Mouse (Mus musculus) urinary bladder, adult 18-20 months (tissue): ENCODE results near the gene Psma3.

Experiments used
- DNase-seq, 2 experiments: peaks; one replicate each; pipeline ENCODE4 v3.0.0; 2022; ENCODE audit warnings: low spot score in 2 of 2, mixed read lengths in 2 of 2

Gene Psma3

DNA sequence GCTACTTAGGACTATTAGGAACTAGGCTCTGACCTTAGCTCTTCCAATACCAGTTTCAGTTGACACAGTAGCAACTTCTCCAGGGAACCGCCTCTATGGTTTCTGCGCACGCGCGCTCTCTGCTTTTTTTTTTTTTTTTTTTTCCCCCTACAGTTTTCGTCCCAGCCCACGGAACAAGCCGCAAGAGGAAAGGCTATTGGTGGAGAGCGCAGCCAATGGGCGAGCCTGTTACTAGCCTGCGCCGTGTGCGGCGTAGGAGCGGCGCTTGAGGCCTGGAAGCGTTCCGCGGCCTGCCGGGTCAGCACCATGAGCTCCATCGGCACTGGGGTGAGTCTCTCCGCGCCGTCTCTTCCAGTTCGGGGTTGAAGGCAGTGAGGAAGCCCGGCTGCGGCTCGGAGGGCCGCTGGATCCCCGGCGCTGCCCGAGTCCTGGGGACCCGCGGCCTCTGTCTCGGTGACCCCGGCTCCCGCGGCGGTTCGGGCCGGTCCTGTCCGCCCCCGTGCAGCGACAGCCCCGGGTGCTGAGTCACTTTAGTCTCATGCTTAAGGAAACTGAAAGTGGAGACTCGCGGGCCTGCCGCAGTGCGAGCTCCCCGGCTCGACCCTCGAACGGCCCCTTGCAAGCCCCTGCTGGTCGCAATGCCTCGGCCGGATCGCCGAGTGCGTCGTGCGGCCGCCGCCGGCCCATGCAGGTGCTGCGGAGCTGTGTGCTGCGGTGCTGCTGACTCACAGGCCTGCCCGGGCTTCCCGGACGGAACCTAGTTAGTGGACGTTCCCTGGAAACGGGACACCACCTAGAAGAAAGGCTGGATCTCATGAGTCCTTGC, at the start of gene Psma3:
Gene Psma3, plus strand, starts transcription at position 181 of the 826 bp plus-strand sequence.
- peak; percentile 82 to 86 for DNase-seq

DNA sequence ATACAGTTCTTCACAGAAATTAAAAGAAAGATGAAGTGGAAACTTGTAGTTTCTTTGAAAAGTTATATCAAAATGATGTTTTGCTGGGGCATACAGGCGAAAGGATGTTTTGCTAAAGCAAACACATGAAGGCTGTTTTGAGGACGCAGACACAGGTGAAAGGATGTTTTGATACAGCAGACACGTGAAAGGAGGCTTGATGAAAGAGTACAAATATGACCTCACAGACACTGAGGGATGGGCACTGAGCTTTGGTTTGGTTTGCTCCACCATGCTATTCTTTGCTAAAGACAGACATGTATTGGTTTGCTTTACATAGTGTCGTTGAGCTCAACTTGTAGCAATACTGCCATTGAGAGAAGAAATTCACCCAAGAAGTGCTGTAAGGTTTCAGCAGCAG, 44.6 kb upstream of the Psma3 start:
- DNase-seq: no peak

DNA sequence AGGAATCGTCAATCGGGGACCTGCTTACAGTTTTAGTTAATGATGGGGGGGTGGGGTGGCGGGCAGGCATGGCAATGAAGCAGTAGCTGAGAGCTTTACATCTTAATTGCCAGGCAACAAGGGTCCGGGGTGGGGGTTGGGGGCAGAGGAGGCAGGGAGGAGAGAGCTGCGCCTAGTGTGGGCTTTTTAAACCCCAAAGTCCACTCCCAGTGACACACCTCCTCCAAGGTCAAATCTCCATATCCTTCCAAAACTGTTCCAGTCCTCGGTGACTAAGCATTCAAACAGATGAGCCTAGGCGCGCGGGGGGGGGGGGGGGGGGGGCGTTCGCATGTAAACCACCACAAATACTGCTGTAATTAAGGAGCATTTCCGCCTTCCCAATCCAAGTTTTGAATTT, 37.3 kb upstream of the Psma3 start:
- DNase-seq: no peak

DNA sequence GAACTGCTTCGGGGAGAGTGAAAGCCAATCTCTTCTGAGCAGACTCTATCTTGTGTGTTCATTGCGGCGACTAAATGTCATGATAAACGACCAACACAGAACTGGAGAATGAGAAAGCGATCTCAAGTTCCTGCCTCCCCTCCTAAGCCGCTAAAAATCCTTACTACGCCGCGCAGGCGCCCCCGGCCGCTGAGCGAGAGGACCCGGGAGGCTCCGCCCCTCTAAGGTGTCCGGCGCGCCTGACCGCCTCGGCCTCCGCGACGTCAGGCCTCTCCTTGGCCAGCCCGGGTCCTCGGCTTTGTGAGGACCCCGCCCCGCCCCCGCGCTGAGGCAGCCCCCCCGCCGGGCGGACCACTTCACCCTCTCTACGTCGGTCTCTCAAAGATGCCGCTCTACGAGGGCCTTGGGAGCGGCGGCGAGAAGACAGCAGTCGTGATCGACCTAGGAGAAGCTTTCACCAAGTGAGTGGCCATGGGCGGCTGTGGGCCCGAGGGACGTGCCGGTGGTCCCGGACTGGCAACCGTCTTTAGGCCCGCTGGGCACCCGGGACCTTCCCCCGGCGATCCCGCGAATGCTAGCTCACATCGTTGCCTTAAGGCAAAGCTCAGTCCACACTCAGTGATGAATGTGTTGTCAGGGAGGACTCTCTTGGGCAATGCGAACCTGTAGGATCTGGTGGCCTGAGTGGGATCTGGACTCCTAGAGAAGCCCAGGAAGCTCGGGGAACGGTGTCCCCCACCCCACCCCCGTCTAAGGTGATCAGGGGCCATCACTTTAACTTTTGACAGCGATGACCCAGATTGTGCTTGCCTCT, 36.6 kb upstream of the Psma3 start, which contains the start of gene Actr10:
Gene Actr10, plus strand, starts transcription at position 287 of the 814 bp plus-strand sequence.
- DNase-seq: peak; percentile 82 to 87

DNA sequence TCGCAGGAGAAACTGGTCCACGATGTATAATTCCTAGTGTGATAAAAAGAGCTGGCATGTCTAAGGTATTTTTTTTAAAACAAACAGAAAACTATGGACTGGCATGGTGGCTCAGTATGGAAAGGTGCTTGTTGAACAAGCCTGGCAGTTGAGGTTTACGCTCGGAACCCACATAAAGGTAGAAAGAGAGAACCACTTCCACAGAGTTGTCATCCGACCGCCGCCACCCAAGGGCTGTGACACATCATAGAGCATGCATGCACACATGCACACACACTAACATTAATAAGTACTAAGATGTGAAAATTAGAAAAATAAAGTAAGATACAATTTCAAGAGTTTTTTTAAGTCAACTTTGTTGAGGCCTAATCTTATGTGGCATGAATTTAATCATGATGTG, 33.6 kb upstream of the Psma3 start:
- no peak for DNase-seq

DNA sequence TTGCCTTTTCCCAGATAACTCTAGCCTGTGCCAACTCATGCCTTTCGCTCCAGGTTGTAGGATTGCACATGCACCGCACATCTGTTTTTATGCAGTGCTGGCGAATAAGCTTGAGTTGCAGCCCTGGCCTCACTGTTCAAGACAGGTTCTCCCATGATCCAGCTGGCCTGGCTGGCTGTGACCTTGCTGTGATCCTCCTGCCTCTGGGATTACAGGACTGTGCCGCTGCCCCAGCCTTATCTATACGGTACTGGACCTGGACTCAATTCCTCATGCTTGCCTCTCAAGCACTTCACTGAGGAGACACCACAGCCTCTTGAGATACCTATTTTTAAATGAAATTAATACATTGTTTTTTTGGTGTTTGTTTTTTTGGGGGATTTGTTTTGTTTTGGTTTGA, 30.2 kb upstream of the Psma3 start:
- no peak for DNase-seq

DNA sequence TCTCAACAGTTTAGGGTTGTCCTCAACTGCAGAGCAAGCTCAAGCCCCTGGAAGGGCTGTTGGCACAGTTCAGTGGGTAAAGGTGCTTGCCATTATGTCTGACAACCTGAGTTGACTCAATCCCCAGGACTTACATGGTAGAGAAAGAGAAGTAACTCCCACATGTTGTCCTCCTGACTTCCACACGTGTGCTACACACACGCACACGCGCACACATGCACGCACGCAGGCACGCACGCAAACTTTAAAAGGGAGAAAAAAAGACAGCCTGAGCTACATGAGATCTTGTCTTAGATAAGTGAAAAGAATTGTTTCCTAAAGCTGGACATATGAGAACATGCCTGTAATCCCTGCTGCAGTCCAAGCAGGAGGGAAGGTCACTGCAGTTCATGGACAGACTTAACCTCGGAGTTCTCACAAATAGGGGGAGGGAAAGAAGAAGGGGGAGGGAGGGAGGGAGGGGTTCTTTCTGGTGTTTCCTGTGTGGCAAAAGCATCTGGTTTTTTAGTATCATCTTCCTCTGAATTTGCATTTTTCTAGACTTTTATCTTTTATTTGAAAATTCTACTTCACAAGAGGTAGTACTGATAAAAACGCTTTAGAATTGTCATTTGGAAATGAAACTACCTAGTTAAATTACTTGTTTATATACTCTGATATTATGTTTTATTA, 27.7 kb upstream of the Psma3 start:
- no peak for DNase-seq

DNA sequence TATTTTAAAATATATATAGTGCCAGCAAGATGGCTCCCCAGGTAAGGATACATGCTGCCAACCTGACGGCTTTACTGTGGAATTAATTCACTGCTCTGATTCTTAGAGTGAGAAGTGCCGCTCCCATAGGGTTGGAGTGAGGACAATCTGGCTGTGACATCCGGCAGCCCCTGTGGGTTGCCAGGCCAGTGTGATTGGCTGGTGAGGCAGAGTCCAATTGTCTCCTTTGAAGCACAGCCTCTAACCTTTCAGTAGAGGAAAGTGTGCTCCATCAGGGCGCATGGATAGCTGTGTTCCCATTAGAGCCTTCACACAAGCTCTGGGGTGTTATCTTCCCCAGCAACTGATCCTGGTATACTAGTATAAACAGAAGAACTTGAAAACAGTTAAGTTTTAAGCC, 15.8 kb upstream of the Psma3 start:
- DNase-seq: no peak

DNA sequence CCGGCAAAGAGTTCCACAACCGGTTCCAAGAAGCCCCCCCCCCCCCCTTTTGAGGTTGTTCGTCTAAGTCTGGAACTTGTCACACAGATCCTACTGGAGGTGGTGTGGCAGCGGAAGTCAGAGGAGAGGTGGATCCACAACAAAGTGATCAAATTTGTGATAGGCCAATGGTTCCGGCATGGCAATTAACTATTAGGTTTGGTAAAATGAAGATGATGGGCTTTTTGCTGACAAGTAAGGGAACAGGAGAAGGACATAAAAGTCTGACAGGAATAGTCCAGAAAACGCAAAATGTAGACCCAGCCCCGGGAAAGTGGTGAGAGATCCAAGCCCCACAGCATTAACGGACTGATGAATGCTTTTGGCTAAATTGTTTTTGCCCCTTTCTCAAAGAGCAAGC, 6.8 kb upstream of the Psma3 start:
- DNase-seq: no peak

DNA sequence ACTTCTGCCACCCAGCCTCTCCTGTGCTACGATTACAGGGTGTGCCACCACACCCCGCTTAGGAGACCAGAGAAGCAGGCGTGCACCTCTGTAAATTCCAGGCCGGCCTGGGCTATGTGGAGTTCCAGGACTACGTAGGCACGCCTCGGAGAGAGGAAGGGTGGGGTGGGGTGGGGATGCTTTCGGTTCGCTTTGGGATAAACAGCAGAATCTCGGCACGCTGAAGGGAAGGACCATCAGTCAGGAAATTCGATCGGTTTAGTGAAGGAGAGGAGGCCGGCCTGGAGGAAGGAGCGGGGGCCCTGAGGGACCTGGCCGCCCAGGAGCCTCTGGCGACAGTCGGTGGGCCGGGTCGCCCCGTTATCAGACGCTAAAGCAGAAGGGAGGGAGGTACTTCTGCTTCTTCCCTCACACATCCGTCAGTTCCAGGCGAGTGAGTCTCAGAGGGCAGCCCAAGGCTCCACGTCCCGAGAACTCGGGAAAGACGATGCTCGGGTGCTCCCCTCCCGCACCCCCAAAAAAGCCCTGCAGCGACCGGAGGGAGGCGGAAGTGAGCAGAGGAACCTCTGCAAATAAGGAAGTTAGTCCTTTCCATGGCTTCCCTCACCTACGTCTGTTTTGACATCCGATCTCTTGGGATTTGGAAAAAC, 6.2 kb upstream of the Psma3 start:
- DNase-seq: peak; percentile 70 to 79

DNA sequence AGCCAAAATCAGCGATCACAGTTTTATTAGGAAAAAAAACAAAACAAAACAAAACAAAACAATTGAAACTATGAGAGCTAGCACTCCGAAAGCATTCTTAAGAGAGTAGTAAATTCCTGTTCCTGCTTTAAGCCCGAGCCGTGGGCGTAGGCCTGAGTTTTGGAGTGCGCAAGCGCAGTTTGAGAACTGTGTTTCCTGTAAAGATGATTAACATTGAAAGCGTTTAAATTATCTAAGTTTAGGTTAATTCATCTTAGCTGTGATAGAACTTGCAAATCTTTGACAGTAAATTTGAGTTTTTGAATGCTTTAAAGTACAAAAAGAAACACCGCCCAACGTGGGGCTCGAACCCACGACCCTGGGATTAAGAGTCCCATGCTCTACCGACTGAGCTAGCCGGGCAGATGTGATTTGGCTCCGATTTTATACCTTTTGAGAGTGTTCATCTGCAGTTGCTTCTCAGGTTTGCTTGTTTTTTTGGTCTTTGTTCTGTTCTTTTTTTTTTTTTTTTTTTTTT, 5.6 kb upstream of the Psma3 start:
- peak; percentile 78 to 81 for DNase-seq

DNA sequence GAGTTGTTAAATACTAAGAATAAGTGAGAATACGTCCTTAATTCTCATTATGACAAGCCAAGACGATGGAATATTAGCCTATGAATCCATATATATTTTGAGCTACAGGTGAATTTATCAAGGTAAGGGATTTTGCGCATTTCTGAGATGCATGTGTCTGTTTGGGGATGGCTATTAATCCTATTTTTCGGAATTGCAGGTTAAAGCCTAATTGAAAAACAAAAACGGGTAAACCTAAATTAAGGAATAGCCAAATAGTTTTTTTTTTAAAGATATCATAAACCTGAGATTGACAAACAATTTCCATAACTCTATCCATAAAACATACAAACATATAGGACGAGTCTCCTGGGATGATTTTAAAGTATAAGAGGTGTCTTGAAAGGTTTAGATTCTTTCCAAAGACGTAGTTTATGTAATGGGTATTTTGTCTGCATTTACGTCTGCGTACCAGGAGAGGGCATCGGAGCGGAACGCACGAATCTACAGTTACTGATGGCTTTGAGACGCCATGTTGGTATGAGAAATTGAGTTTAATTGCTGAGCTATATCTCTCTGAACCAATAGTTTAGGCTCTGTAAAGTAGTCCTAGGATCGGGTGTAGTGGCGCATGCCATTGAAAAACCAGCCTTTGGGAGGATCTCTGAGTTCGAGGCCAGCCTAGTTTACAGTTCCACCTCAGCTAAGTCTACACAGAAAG, 4.8 kb upstream of the Psma3 start:
- peak; percentile 18 to 40 for DNase-seq

DNA sequence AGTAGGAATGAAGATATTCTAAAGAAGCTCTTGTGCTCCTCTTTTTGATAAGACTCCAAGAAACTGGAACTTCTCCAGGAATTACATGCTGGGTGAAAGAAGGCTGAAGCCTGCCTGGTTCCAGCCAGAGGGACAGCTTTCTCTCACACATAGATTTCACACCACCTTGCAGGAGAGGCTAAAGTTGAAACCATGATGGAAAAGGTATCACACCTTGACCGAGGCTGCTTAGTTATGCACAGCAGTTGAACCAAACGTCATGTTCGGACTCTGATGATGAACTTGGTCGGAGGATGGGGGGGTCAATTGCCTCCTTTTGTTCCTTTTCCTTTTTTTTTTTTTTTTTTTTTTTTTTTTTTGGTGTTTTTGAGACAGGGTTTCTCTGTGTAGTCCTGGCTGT, 590 bp upstream of the Psma3 start:
- no peak for DNase-seq

DNA sequence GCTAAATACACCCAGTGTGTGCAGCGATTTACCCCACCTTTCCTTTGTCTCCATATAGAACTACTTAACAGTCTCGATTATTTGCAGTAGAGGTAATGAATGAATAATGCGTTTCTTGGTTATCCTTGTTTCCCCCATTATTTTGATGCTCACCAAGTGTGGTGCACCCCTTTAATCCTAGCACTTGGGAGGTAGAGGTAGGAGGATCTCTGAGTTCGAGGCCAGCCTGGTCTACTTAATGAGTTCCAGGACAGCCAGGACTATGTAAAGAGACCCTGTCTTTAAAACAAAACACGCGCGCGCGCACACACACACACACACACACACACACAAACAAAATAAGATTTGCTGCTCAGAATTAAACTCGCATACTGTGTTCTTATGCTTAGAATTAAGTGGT, 985 bp downstream of the Psma3 start:
- no peak for DNase-seq

DNA sequence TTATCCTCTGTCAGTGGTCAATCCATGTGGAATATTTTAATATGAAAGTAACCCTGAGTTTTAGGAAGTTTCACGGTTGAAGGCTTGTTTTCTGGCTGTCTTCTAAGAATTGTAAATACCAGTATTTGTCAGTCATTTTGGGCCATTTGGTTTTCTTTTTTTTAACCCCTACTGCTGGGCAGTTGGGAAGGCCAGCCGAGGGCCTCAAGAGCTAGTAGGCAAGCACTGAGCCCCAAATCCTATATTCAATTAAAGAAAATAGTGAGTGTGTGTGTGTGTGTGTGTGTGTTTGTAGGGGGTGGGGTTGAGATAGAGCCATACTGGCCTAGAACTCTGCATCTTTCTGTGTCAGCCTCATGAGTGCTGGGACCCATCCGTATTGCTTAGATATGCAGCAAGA, 1.5 kb downstream of the Psma3 start:
- no peak for DNase-seq

DNA sequence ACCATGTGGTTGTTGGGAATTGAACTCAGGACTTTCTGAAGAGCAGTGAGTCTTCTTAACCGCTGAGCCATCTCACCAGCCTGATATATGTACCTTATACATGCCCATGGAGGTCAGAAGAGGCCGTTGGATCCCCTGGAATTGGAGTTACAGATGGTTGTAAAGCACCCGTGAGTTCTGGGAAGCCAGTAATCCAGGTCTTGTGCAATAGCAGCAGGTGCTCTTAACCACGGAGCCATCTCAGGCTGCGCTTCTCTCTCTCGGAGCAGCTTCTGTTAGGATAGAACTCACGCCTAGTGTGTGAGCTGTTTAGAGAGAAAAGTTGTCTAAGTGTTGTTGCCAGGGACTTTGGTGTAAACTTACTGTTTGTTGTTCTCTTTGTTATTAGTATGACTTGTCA, 3.9 kb downstream of the Psma3 start:
- DNase-seq: no peak

DNA sequence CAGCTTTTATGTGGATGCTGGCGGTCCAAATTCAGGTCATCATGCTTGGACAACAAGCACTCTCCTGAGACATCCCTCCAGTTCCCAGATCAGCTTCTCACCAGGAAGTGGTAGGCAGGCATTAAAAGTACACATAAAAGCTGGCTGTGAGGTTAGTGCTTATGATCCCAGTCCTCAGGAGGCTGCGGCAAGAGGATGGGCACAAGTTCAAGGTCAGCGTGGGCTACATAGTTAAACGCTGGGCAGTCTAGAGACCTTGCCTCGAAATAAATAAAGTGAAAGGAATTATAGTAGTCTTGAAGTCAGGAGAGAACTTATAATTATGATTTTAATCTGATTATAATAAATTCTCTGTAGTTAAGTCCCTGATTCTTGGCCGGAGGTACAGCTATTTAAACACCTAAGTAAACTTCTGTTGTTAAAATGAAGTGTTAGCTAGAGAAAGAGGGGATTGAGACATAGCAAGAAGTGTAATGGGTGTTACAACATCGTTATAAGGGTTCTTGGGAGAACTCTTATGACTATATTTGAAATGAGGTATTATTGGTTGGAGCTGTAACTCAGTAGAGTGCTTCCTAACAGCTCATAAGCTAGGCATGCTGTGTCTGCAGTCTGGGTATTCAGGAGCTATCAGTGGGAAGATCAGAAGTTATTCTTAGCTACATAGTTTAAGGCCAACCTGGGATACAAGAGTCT, 10.6 kb downstream of the Psma3 start:
- no peak for DNase-seq

DNA sequence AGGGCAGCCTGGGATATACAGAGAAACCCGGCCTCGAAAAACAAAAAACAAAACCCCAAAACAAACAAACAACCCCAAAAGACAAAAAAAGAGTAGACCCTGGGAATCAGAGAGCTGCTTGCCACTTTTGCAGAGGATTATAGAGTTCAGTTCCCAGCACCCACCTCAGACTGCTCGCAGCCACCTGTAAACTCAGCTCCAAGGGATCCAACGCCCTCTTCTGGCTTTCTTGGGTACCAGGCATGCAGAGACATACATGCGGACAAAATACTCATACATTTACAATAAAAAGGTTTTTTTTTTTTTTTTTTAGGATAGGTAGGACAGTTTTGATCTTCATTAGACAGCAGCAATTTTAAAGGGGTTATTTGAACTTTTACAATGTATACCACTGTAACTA, 22.8 kb downstream of the Psma3 start:
- no peak for DNase-seq

DNA sequence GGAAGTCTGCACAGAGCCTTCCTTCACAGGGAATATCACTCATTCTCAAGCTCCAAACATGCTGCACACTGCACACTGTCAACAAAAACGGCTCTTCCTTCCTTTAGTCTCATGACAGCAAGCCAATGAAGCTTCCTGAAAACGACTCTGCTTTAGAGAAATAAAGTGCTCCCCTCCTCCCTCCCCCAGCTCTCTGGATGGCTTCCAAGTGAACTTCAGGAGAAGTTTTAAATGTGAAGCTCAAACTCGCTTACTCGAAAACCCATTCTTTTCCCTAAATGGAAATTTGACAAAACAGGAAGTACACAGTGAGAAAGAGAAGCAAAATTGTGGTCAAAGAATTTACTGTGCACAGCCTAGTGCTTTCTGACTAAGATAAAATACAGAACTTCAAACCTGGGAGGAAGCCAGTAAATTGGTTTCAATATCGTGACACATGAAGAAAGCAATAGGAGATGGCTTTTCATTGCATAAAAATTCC, 25.0 kb downstream of the Psma3 start:
- DNase-seq: no peak

DNA sequence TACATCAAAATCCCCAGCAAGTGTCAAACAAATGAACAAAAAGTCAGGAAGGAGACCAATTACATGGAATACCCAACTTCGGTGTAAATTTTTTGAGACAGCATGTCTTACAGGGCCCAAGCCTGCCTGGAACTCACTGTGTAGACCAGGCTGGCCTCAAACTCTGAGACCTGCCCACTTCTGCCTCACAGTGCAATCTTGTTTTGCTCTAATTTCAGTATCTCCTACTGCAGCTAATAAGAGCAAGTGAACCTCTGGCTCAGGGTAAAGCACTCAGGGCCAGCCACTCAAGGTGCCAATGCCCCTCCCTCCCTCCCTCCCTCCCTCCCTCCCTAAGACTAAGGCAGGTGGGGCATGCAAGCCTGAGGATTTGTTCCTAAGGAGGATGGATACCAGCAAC, 25.9 kb downstream of the Psma3 start:
- no peak for DNase-seq
